25 mouse cellular contexts compared by ENCODE assay signal in the genomic region with DNA sequence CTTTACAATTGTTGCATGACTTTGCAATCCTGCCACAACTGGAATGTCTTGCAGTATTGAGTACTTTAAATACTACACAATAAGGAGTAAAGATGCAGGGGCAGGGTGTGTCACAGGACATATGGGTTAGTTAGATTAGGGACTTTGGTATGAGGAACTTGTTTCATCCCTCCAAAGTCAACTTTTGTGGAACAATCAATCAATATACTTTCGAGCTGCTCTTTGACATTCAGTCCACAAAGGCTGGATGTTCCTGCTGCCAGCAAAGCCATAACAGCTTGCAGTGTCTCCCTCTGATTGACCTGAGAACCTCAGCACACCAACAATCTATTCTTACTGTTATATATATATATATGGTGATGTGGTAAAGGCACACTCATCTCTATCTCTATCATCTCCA.
"Had no signal": no experiment of that assay in that cellular context is flagged by ENCODE, and none has a peak within 500 bp of the region (broad histone marks: within the 10 kb centered on the region; RNA-seq: fewer than 3 reads in every experiment).

No protein-coding gene starts in this region.

- H3K4me1 ChIP-seq: heart, embryonic 13.5 days; heart, embryonic 15.5 days; hindbrain, embryonic 13.5 days; hindbrain, embryonic 15.5 days; kidney, embryonic 15.5 days; limb, embryonic 13.5 days; limb, embryonic 15.5 days had no signal

- H3K9me3 ChIP-seq: heart, embryonic 13.5 days; heart, embryonic 15.5 days; hindbrain, embryonic 13.5 days; hindbrain, embryonic 15.5 days; kidney, embryonic 15.5 days; limb, embryonic 13.5 days; limb, embryonic 15.5 days had no signal

- H3K4me3 ChIP-seq: heart, adult 2 months; heart, embryonic 13.5 days; heart, embryonic 15.5 days; hindbrain, embryonic 13.5 days; hindbrain, embryonic 15.5 days; kidney, embryonic 15.5 days; layer of hippocampus, adult 2 months; limb, embryonic 13.5 days; limb, embryonic 15.5 days had no signal

- H3K27me3 ChIP-seq: heart, embryonic 13.5 days; heart, embryonic 15.5 days; hindbrain, embryonic 13.5 days; hindbrain, embryonic 15.5 days; kidney, embryonic 15.5 days; limb, embryonic 13.5 days; limb, embryonic 15.5 days had no signal

- ATAC-seq: hindbrain, postnatal 0 days; intestine, embryonic 16.5 days had no signal

- DNase-seq: gastrocnemius, postnatal 14 days; gastrocnemius, postnatal 36 days; heart, adult 11 months; heart, adult 2 months; heart, postnatal 14 days; heart, postnatal 36 days; kidney, adult 11 months; kidney, adult 2 months; kidney, adult 9 months; kidney, postnatal 25 days; kidney, postnatal 4 days; left cerebral cortex, postnatal 4 days had no signal

- H3K9ac ChIP-seq: heart, embryonic 13.5 days; heart, embryonic 15.5 days; hindbrain, embryonic 13.5 days; hindbrain, embryonic 15.5 days; kidney, embryonic 15.5 days; limb, embryonic 13.5 days; limb, embryonic 15.5 days; liver, embryonic 14.5 days had no signal

- H3K36me3 ChIP-seq: heart, embryonic 13.5 days; heart, embryonic 15.5 days; hindbrain, embryonic 13.5 days; hindbrain, embryonic 15.5 days; kidney, embryonic 15.5 days; limb, embryonic 13.5 days; limb, embryonic 15.5 days had no signal

- H3K27ac ChIP-seq: heart, adult 2 months; heart, embryonic 13.5 days; heart, embryonic 15.5 days; hindbrain, embryonic 13.5 days; hindbrain, embryonic 15.5 days; hindbrain, postnatal 0 days; kidney, embryonic 15.5 days; kidney, postnatal 0 days; layer of hippocampus, adult 2 months; limb, embryonic 13.5 days; limb, embryonic 15.5 days; liver, embryonic 14.5 days had no signal

- H3K4me2 ChIP-seq: heart, embryonic 11.5 days; heart, embryonic 13.5 days; heart, embryonic 15.5 days; hindbrain, embryonic 13.5 days; hindbrain, embryonic 15.5 days; kidney, embryonic 15.5 days; limb, embryonic 13.5 days; limb, embryonic 15.5 days had no signal
